Mouse (Mus musculus): ENCODE data around the gene Rpl23. TPM values are rescaled to one million over a fixed set of nuclear protein-coding genes. Genes with fewer than 3 reads are reported as not detected.
"Not testable (repeated sequence)": the region's sequence is repeated elsewhere in the genome, so short reads cannot be mapped to it uniquely, and the experiment has no call there.

Gene Rpl23
- total RNA-seq, 2 experiments from 2014 or later: 958 to 975 TPM

GRCm38 (mm10) chr11:97799994-97800690 is 17.9 kb upstream of the Rpl23 start:
- peak; percentile 87 for DNase-seq

- DNase-seq: peak; percentile 92
Measured at GRCm38 (mm10) chr11:97799146-97799993, 17.1 kb upstream of the Rpl23 start.

GRCm38 (mm10) chr11:97798782-97799145 is 16.5 kb upstream of the Rpl23 start, which contains the start of gene Lasp1:
Gene Lasp1, plus strand, starts transcription at chr11:97799000.
- peak; percentile 92 for DNase-seq

GRCm38 (mm10) chr11:97798083-97798435 is 15.8 kb upstream of the Rpl23 start:
- DNase-seq: no peak

- peak; percentile 11 for DNase-seq
Measured at GRCm38 (mm10) chr11:97797369-97798082, 15.3 kb upstream of the Rpl23 start.

GRCm38 (mm10) chr11:97796910-97797309 is 14.7 kb upstream of the Rpl23 start:
- DNase-seq: peak; percentile 82

GRCm38 (mm10) chr11:97793165-97793564 is 10.9 kb upstream of the Rpl23 start:
- DNase-seq: no peak

GRCm38 (mm10) chr11:97790778-97791438 is 8.7 kb upstream of the Rpl23 start:
- not testable (repeated sequence) for DNase-seq

GRCm38 (mm10) chr11:97789727-97790126 is 7.5 kb upstream of the Rpl23 start:
- DNase-seq: no peak

GRCm38 (mm10) chr11:97787961-97788360 is 5.7 kb upstream of the Rpl23 start:
- no peak for DNase-seq

- DNase-seq: no peak
Measured at GRCm38 (mm10) chr11:97782564-97782895, 293 bp upstream of the Rpl23 start.

GRCm38 (mm10) chr11:97781478-97781831 is 782 bp downstream of the Rpl23 start:
- DNase-seq: no peak

GRCm38 (mm10) chr11:97779968-97780701 is 2.1 kb downstream of the Rpl23 start:
- DNase-seq: no peak

- DNase-seq: no peak
Measured at GRCm38 (mm10) chr11:97778918-97779317, 3.3 kb downstream of the Rpl23 start.

GRCm38 (mm10) chr11:97777129-97777529 is 5.1 kb downstream of the Rpl23 start:
- DNase-seq: no peak

GRCm38 (mm10) chr11:97776497-97777128 is 5.6 kb downstream of the Rpl23 start:
- DNase-seq: no peak

- no peak for DNase-seq
Measured at GRCm38 (mm10) chr11:97775808-97776496, 6.3 kb downstream of the Rpl23 start, which contains the start of gene 1700001P01Rik. Gene 1700001P01Rik, minus strand, starts transcription at chr11:97775918.

- DNase-seq: no peak
Measured at GRCm38 (mm10) chr11:97775186-97775585, 7.1 kb downstream of the Rpl23 start.

- no peak for DNase-seq
Measured at GRCm38 (mm10) chr11:97771410-97771809, 10.8 kb downstream of the Rpl23 start.

GRCm38 (mm10) chr11:97769704-97770103 is 12.5 kb downstream of the Rpl23 start:
- no peak for DNase-seq
